Mouse (Mus musculus): Measurements from ENCODE around the gene Map3k14. TPM values are rescaled to one million over a fixed set of nuclear protein-coding genes. Genes with fewer than 3 reads are reported as not detected.

Gene Map3k14
- total and polyA plus RNA-seq, 3 experiments = 3.0 to 3.7 (median 3.4) TPM

DNA sequence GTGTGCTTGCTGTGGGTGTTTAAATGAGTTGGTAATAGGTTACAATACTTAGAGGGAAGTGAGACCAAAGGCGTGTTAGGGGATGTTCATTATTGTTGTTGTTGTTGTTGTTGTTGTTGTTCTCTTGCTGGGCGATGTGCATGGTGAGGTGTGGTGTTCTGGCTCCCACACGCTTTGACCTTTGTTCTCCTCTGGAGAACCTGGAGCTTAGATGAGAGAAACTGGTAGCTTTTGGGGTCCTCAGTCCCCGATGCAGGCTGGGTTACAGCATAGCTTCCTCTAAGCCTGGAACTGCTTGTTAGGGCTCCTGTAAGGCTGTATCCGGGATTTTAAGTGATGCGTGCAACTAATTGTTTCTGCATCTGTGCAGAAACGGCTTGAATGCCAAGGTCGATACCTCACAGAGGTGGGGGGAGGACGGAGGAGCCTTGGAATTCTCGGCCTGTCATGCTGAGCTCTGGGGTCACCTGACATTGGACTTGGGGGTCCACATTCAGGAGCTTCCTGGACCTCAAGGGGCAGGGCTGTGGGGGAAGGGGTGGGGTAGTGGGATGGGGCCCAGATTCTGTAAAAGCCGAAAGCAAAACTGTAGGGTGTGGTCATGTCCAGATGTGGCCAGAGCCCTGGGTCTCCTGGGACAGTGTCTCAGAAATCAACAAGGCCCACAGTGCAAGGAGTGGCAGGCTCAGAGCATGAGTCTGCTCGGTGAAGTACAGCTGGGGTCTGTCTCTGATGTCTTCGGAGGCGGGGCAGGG lies 91.4 kb downstream of the Map3k14 start:
- DNase-seq = peak; percentile 73 to 81
- Histone ChIP-seq H3K9ac (ENCODE audit: low read depth, low read length) (peak overlapping the region; percentile 24; the same call in 1 of the 2 replicates), H3K36me3 (ENCODE audit: control insufficient read depth, insufficient read depth, low read length) (no peaks in the 10 kb centered on the region), H3K4me3 (peak overlapping the region; percentile 21), H3K4me1 (ENCODE audit: control insufficient read depth, insufficient read depth, low read length) (peaks cover 22% of the 10 kb centered on the region), H3K27me3 (ENCODE audit: control insufficient read depth, insufficient read depth, low read length) (no peaks in the 10 kb centered on the region), H3K27ac (peak overlapping the region; percentile 75), H3K79me2 (replicated peaks; ENCODE audit: control insufficient read depth, insufficient read depth, low read length) (peaks cover 4% of the 10 kb centered on the region)
- intact Hi-C loops (cut with DNase I) = loop anchor here (2.0 kb wide), 1 partner anchor 49 kb away; no protein-coding TSS in a partner anchor
- 41% methylated on average over 14 of the region's 14 CpGs for WGBS
- peak; percentile 51; the same call in 1 of the 2 replicates for TF ChIP-seq POLR2A (IDR thresholded peaks at IDR 0.05; ENCODE audit: insufficient read depth, low read depth, low read length)
- no peak for TF ChIP-seq CTCF (IDR thresholded peaks at IDR 0.05)
- peak; percentile 79 for TF ChIP-seq EP300 (IDR thresholded peaks at IDR 0.05; ENCODE audit: insufficient read depth, low read depth, low read length)

DNA sequence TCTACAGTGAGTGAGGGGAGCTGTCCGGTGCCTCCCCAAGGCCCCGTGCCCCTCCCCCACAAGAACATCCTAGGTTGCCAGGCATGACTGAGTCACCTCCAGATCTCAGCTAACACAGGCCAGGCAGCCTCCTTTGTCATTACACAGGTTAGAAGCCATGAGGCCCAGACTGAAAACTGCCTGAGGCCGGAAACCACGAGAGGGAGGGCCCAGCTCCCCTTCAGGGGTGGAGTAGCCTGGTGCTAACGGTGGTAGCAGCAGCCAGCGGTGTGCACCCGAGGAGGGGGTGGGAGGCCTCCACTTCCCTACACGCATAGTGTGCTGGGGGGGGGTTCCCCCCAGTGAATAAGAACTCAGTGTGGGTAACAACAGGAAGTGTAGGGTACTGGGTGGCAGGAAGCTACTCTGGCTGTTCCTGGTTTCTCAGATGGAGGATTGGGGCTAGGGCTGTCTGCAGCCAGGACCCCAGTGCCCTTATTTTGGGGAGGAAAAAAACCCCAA lies 92.3 kb downstream of the Map3k14 start:
- no peak overlapping the region for H3K9ac ChIP-seq (ENCODE audit: low read depth, low read length)
- H3K36me3 ChIP-seq (ENCODE audit: control insufficient read depth, insufficient read depth, low read length) = no peaks in the 10 kb centered on the region
- TF ChIP-seq EP300 (IDR thresholded peaks at IDR 0.05; ENCODE audit: insufficient read depth, low read depth, low read length) (no peak), CTCF (IDR thresholded peaks at IDR 0.05) (no peak), POLR2A (IDR thresholded peaks at IDR 0.05; ENCODE audit: insufficient read depth, low read depth, low read length) (no peak)
- WGBS = 34% methylated on average over 8 of the region's 8 CpGs
- intact Hi-C loops (cut with DNase I) = no loop called here
- H3K79me2 ChIP-seq (replicated peaks; ENCODE audit: control insufficient read depth, insufficient read depth, low read length) = peaks cover 4% of the 10 kb centered on the region
- H3K4me1 ChIP-seq (ENCODE audit: control insufficient read depth, insufficient read depth, low read length) = peaks cover 23% of the 10 kb centered on the region
- H3K27ac ChIP-seq = peak overlapping the region; percentile 75
- peak; percentile 67 to 83 for DNase-seq
- peak overlapping the region; percentile 18; the same call in 1 of the 2 replicates for H3K4me3 ChIP-seq
- H3K27me3 ChIP-seq (ENCODE audit: control insufficient read depth, insufficient read depth, low read length) = no peaks in the 10 kb centered on the region

DNA sequence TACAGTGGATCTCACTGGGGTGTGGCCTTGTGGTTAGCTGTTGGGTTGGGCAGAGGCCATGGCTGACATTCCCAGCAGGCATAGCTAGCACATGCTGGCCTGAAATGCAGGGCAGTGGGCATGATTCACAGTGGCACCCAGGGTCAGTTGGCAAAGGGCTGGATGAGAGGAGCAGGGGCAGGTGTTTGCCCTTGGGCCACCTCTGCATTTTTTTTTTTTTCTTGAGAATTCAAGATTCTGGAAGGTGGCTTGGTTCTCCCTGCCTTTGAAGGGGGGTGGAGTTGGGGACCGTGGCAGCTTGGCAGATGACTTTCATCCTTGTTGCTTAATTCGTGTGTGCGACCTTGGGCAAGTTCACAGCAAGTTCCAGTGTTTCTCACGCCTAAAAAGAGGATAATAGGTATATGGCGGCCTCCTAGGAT lies 92.8 kb downstream of the Map3k14 start:
- Histone ChIP-seq H3K36me3 (ENCODE audit: control insufficient read depth, insufficient read depth, low read length) (no peaks in the 10 kb centered on the region), H3K27me3 (ENCODE audit: control insufficient read depth, insufficient read depth, low read length) (no peaks in the 10 kb centered on the region), H3K4me1 (ENCODE audit: control insufficient read depth, insufficient read depth, low read length) (peaks cover 23% of the 10 kb centered on the region), H3K9ac (ENCODE audit: low read depth, low read length) (no peak overlapping the region), H3K27ac (peak overlapping the region; percentile 75), H3K4me3 (no peak overlapping the region; the same call in 1 of the 2 replicates), H3K79me2 (replicated peaks; ENCODE audit: control insufficient read depth, insufficient read depth, low read length) (peaks cover 4% of the 10 kb centered on the region)
- TF ChIP-seq CTCF (IDR thresholded peaks at IDR 0.05) (no peak), EP300 (IDR thresholded peaks at IDR 0.05; ENCODE audit: insufficient read depth, low read depth, low read length) (no peak), POLR2A (IDR thresholded peaks at IDR 0.05; ENCODE audit: insufficient read depth, low read depth, low read length) (no peak)
- WGBS = 63% methylated on average over 5 of the region's 5 CpGs
- intact Hi-C loops (cut with DNase I) = no loop called here
- peak; percentile 22 to 34 for DNase-seq

- Histone ChIP-seq H3K4me3 (no peak overlapping the region), H3K27me3 (ENCODE audit: control insufficient read depth, insufficient read depth, low read length) (no peaks in the 10 kb centered on the region), H3K36me3 (ENCODE audit: control insufficient read depth, insufficient read depth, low read length) (no peaks in the 10 kb centered on the region), H3K27ac (peak overlapping the region; percentile 1; the same call in 1 of the 2 replicates), H3K79me2 (replicated peaks; ENCODE audit: control insufficient read depth, insufficient read depth, low read length) (peaks cover 4% of the 10 kb centered on the region), H3K9ac (ENCODE audit: low read depth, low read length) (no peak overlapping the region), H3K4me1 (ENCODE audit: control insufficient read depth, insufficient read depth, low read length) (peaks cover 23% of the 10 kb centered on the region)
- intact Hi-C loops (cut with DNase I) = no loop called here
- TF ChIP-seq POLR2A (IDR thresholded peaks at IDR 0.05; ENCODE audit: insufficient read depth, low read depth, low read length) (no peak), CTCF (IDR thresholded peaks at IDR 0.05) (no peak), EP300 (IDR thresholded peaks at IDR 0.05; ENCODE audit: insufficient read depth, low read depth, low read length) (no peak)
- no peak for DNase-seq
- 94% methylated on average over 11 of the region's 11 CpGs for WGBS
These were observed 93.4 kb downstream of the Map3k14 start for GRCm38 (mm10) chr11:103173771-103174344.

DNA sequence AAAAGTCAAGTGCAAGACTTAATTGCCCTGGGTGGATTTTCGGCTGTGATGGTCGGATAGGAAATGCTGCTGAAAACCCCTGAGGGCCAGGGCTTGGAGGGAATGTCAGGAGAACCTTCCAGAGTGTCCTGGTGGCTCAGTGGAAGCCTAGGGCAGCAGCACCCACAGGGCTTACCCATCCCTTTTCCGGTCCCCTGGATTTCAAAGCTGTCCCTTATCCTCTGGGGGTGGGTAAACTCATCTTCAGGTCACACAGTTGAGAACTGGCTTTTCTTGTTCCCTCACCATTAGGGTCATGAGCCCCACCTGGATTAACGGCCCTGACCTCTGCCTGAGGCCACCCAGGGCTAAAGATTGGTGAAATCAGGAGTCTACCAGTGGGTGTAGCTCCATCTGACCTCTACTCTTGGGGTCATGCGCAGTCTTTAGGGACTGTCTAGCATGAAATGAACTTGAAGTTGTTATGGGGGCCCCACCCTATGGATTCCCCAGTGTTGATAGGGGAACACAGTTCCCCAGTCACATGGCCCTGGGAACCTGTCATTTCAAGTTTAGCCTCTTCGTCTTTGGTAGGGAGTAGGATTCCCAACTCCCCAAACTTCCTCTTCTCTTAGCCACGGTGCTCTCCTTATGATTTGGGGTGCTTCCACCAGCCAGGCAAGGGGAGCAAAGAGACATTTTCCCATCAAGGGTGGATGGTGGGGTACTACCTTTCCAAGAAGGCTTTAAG lies 94.1 kb downstream of the Map3k14 start:
- H3K27me3 ChIP-seq (ENCODE audit: control insufficient read depth, insufficient read depth, low read length) = no peaks in the 10 kb centered on the region
- WGBS = 77% methylated on average over 7 of the region's 7 CpGs
- intact Hi-C loops (cut with DNase I) = no loop called here

More for the DNA sequence above, 94.1 kb downstream of the Map3k14 start:
- Histone ChIP-seq H3K9ac (ENCODE audit: low read depth, low read length) (no peak overlapping the region), H3K4me1 (ENCODE audit: control insufficient read depth, insufficient read depth, low read length) (peaks cover 23% of the 10 kb centered on the region), H3K4me3 (no peak overlapping the region), H3K79me2 (replicated peaks; ENCODE audit: control insufficient read depth, insufficient read depth, low read length) (peaks cover 4% of the 10 kb centered on the region), H3K36me3 (ENCODE audit: control insufficient read depth, insufficient read depth, low read length) (no peaks in the 10 kb centered on the region), H3K27ac (peak overlapping the region; percentile 39)
- TF ChIP-seq EP300 (IDR thresholded peaks at IDR 0.05; ENCODE audit: insufficient read depth, low read depth, low read length) (no peak), CTCF (IDR thresholded peaks at IDR 0.05) (no peak), POLR2A (IDR thresholded peaks at IDR 0.05; ENCODE audit: insufficient read depth, low read depth, low read length) (no peak)
- no peak for DNase-seq
